Mouse (Mus musculus) intestine, embryonic 15.5 days (tissue): ENCODE measurements around the gene Tada2a. TPM values are rescaled to one million over a fixed set of nuclear protein-coding genes. Genes with fewer than 3 reads are reported as not detected.

Experiments used
- ATAC-seq: fragments of 200-750 bp; cut with Nextera tagmentation; 2 replicates; pipeline ENCODE4 v1.8.0; 2017; ENCODE audit warnings: moderate TSS enrichment, moderate library complexity
- H3K27ac ChIP-seq: fragments of 300-500 bp; sonication (generic); 2 replicates; pipeline ENCODE4 v1.5.1; 2015; ENCODE audit warnings: mild to moderate bottlenecking, inconsistent platforms
- H3K27me3 ChIP-seq: fragments of 300-500 bp; sonication (generic); replicated peaks from 2 replicates; pipeline ENCODE4 v1.6.1; 2015; ENCODE audit warnings: inconsistent platforms
- H3K36me3 ChIP-seq: fragments of 300-500 bp; sonication (generic); 2 replicates; pipeline ENCODE4 v1.6.1; 2015; ENCODE audit warnings: inconsistent platforms
- H3K4me1 ChIP-seq: fragments of 300-500 bp; sonication (generic); replicated peaks from 2 replicates; pipeline ENCODE4 v1.6.1; 2015; ENCODE audit warnings: inconsistent platforms
- H3K4me2 ChIP-seq: fragments of 300-500 bp; sonication (generic); replicated peaks from 2 replicates; pipeline ENCODE4 v1.6.1; 2015; ENCODE audit warnings: mild to moderate bottlenecking, inconsistent platforms
- H3K4me3 ChIP-seq: fragments of 300-500 bp; sonication (generic); replicated peaks from 2 replicates; pipeline ENCODE4 v1.5.1; 2015; ENCODE audit warnings: inconsistent platforms
- H3K9ac ChIP-seq: fragments of 300-500 bp; sonication (generic); 2 replicates; pipeline ENCODE4 v1.6.1; 2015; ENCODE audit warnings: inconsistent platforms
- H3K9me3 ChIP-seq: fragments of 300-500 bp; sonication (generic); 2 replicates; pipeline ENCODE4 v1.6.1; 2016; ENCODE audit warnings: inconsistent platforms
- WGBS: fragments of 180-500 bp; shearing (Covaris S2); methylation state at CpG from one replicate; pipeline ENCODE4 v1.1.7; 2015; 5-methylcytosine and 5-hydroxymethylcytosine counted together
- polyA plus RNA-seq: library from polyadenylated mRNA; unstranded; fragments of >200 nt; fragmentation: Nextera tagmentation; extraction: Ambion mirVana; gene quantifications from 2 replicates; pipeline ENCODE4 v1.2.1, GENCODE M21; 2015

Gene Tada2a
- polyA plus RNA-seq, 1 experiment from 2014 or later, result 25.9 TPM

DNA sequence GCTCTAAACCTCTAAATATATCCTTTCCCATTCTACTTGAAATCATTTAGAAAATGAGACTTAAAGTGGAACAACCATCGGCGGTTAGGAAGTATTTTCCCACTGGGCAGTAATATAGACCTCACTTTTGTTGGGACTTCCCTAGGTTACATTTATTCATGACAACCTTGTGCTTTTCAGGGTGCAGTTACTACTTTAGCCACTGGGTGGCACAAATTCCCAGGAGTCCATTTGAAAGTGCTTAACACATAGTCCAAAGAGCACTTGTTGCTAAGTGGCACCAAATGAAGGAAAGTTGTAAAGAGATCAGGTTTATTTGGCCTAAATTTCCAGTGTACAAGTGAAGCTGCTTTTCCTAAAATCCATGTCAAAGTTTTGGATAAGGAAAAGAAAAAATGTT, 12.4 kb upstream of the Tada2a start:
- no peaks in the 10 kb centered on the region for H3K9me3 ChIP-seq
- no peak for ATAC-seq
- H3K4me1 ChIP-seq, result no peaks in the 10 kb centered on the region
- no peaks in the 10 kb centered on the region for H3K27me3 ChIP-seq
- no peak overlapping the region for H3K4me2 ChIP-seq
- no peaks in the 10 kb centered on the region for H3K36me3 ChIP-seq
- no peak overlapping the region for H3K27ac ChIP-seq
- WGBS, result 58% methylated on average over 2 of the region's 2 CpGs
- H3K4me3 ChIP-seq, result no peak overlapping the region
- H3K9ac ChIP-seq, result no peak overlapping the region

- no peaks in the 10 kb centered on the region for H3K9me3 ChIP-seq
- no peaks in the 10 kb centered on the region for H3K36me3 ChIP-seq
- H3K4me2 ChIP-seq, result no peak overlapping the region
- ATAC-seq, result no peak
- H3K4me3 ChIP-seq, result no peak overlapping the region
- H3K27me3 ChIP-seq, result no peaks in the 10 kb centered on the region
- 83% methylated on average over 3 of the region's 3 CpGs for WGBS
- H3K9ac ChIP-seq, result no peak overlapping the region
- no peak overlapping the region for H3K27ac ChIP-seq
- H3K4me1 ChIP-seq, result no peaks in the 10 kb centered on the region
Observed at GRCm38 (mm10) chr11:84136453-84136852, 7.1 kb upstream of the Tada2a start.

DNA sequence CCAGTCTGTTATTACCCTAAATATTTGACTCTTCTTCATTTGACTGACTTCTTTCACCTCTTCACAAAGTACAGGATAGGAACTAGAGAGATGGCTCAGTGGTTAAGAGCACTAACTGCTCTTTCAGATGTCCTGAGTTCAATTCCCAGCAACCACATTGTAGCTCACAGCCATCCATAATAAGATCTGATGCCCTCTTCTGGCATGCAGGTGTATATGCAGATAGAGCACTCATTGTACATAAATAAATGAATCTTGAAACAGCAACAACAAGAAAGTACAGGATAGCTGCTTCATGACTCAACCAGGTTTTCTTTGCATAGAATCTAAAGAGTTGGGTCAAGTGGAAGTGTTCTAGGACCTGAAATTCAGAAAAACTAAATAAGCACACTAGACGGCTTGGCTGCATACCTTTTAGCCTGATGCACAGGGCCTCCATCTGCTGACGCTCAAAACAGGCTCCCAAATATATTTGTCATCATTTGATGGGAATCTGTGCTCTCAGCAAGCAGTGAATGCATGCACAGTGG, 5.0 kb upstream of the Tada2a start:
- no peak overlapping the region for H3K9ac ChIP-seq
- no peaks in the 10 kb centered on the region for H3K27me3 ChIP-seq
- 80% methylated on average over 2 of the region's 2 CpGs for WGBS
- peaks cover 4% of the 10 kb centered on the region for H3K4me1 ChIP-seq
- ATAC-seq, result no peak
- no peak overlapping the region for H3K4me3 ChIP-seq
- no peak overlapping the region for H3K4me2 ChIP-seq
- no peak overlapping the region for H3K27ac ChIP-seq
- no peaks in the 10 kb centered on the region for H3K36me3 ChIP-seq
- no peaks in the 10 kb centered on the region for H3K9me3 ChIP-seq

DNA sequence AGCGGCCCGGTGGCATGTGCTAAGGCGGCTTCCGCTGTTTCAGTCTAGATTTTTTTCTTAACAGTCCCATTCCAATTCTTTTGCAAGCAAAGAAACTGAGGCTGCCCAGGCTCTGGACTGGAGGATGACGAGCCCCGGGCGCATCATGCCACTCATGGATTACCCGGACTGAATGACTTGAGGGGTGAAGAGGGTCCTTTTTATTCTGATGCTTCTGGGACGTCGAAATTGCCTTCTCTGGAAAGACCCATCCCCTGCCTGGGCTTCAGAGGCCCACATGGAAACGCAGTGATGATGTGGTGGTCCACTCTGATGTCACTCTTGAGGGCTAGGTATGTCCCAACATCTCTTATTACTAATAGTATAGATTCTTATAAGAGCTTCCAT, 392 bp upstream of the Tada2a start:
- no peaks in the 10 kb centered on the region for H3K36me3 ChIP-seq
- H3K9ac ChIP-seq, result peak overlapping the region; percentile 85
- H3K4me2 ChIP-seq, result peak overlapping the region; percentile 87
- no peaks in the 10 kb centered on the region for H3K9me3 ChIP-seq
- 5% methylated on average over 11 of the region's 11 CpGs for WGBS
- H3K4me1 ChIP-seq, result peaks cover 4% of the 10 kb centered on the region
- ATAC-seq, result peak; percentile 24
- H3K4me3 ChIP-seq, result peak overlapping the region; percentile 90
- H3K27ac ChIP-seq, result no peak overlapping the region
- H3K27me3 ChIP-seq, result no peaks in the 10 kb centered on the region

DNA sequence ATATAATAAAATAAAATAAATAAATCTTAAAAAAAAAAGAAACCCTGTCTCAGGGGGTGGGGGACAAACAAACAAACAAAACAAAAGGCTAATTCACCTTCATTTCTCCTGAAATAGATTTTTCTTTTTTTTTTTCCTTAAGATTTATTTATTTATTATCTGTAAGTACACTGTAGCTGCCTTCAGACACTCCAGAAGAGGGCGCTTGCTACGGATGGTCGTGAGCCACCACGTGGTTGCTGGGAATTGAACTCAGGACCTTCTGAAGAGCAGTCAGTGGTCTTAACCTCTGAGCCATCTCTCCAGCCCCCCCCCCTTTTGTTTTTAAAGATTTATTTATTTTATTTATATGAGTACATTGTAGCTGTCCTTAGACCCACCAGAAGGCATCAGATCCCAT, 1.4 kb downstream of the Tada2a start:
- Histone ChIP-seq H3K9me3 (no peaks in the 10 kb centered on the region), H3K4me1 (peaks cover 4% of the 10 kb centered on the region), H3K36me3 (no peaks in the 10 kb centered on the region), H3K4me3 (no peak overlapping the region), H3K4me2 (no peak overlapping the region), H3K27ac (no peak overlapping the region), H3K9ac (no peak overlapping the region), H3K27me3 (no peaks in the 10 kb centered on the region)
- ATAC-seq, result no peak
- WGBS, result 84% methylated on average over 4 of the region's 4 CpGs

GRCm38 (mm10) chr11:84121051-84121956, 8.1 kb downstream of the Tada2a start:
- Histone ChIP-seq H3K36me3 (peaks cover 22% of the 10 kb centered on the region), H3K9me3 (no peaks in the 10 kb centered on the region), H3K4me2 (no peak overlapping the region), H3K27me3 (no peaks in the 10 kb centered on the region), H3K9ac (no peak overlapping the region), H3K4me1 (no peaks in the 10 kb centered on the region), H3K27ac (no peak overlapping the region; the same call in 1 of the 2 replicates), H3K4me3 (no peak overlapping the region)
- ATAC-seq, result no peak
- 74% methylated on average over 12 of the region's 12 CpGs for WGBS

- peaks cover 22% of the 10 kb centered on the region for H3K36me3 ChIP-seq
- no peaks in the 10 kb centered on the region for H3K27me3 ChIP-seq
- no peak overlapping the region for H3K27ac ChIP-seq
- H3K4me2 ChIP-seq, result no peak overlapping the region
- H3K9me3 ChIP-seq, result no peaks in the 10 kb centered on the region
- H3K4me1 ChIP-seq, result no peaks in the 10 kb centered on the region
- no peak overlapping the region for H3K9ac ChIP-seq
- WGBS, result 89% methylated on average over 4 of the region's 4 CpGs
- no peak overlapping the region for H3K4me3 ChIP-seq
- no peak for ATAC-seq
Observed at GRCm38 (mm10) chr11:84117431-84117830, 12.0 kb downstream of the Tada2a start.

DNA sequence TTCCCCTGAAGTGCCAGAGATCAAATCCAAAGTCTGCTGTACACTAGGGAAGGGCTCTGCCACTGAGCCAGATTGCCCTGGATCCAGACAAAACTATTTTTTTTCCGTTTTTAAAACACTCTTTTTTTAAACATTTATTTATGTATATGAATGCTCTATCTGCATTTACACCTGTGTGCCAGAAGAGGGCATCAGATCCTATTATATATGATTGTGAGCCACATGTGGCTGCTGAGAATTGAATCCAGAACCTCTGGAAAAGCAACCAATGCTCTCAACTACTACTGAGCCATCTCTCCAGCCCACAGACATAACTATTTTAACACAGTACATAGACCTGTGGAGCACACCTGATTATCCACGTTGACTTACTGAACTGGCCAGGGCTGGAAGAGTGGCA, 13.2 kb downstream of the Tada2a start:
- ATAC-seq, result no peak
- WGBS, result 68% methylated on average over 2 of the region's 2 CpGs
- H3K4me1 ChIP-seq, result no peaks in the 10 kb centered on the region
- no peak overlapping the region for H3K9ac ChIP-seq
- H3K36me3 ChIP-seq, result peaks cover 22% of the 10 kb centered on the region
- H3K4me2 ChIP-seq, result no peak overlapping the region
- H3K4me3 ChIP-seq, result no peak overlapping the region
- no peak overlapping the region for H3K27ac ChIP-seq
- no peaks in the 10 kb centered on the region for H3K9me3 ChIP-seq
- H3K27me3 ChIP-seq, result no peaks in the 10 kb centered on the region

DNA sequence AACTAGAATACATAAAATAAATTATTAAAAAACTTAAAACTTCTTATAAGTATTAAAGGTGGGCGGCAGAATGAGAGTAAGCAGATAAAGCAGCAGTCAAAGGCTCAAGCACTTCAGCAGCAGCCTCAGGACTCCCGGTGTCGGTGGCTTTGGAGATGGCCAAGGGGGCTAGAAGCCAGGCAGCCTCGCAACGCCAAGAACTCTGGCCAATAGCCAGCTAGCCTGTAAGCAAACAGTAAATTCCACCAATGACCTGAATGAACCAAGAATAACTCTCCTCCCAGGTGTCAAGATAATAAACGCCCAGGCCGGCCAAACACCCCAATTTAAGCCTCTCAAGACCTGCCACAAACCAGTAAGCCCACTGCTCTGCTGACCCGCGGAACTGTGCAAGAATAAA, 13.8 kb downstream of the Tada2a start:
- Histone ChIP-seq H3K9me3 (no peaks in the 10 kb centered on the region), H3K27ac (no peak overlapping the region), H3K36me3 (peaks cover 19% of the 10 kb centered on the region), H3K4me2 (no peak overlapping the region), H3K4me3 (no peak overlapping the region), H3K9ac (no peak overlapping the region), H3K27me3 (no peaks in the 10 kb centered on the region), H3K4me1 (no peaks in the 10 kb centered on the region)
- WGBS, result 76% methylated on average over 9 of the region's 9 CpGs
- ATAC-seq, result no peak

DNA sequence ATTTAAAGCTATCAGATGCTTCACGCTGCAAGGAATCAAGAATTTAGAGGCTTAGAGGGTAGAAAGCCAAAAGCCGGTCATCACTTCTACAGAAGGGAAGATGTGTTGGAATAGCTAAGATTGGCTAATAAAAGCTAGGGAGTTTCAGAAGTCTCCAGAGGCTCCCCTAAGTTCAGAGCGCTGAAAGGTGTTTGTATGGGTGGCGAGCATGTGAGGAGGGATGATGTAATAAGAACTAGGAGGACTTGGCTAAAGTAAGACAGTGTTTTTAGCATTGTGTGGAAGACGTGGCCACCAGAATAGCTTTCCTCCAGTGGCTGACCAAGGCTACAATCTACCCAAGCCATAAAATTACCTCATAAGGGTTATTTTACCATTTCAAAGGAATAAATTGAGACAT, 15.8 kb downstream of the Tada2a start:
- ATAC-seq, result no peak
- peaks cover 12% of the 10 kb centered on the region for H3K36me3 ChIP-seq
- no peak overlapping the region for H3K4me2 ChIP-seq
- H3K9me3 ChIP-seq, result no peaks in the 10 kb centered on the region
- H3K4me1 ChIP-seq, result no peaks in the 10 kb centered on the region
- no peak overlapping the region for H3K27ac ChIP-seq
- no peaks in the 10 kb centered on the region for H3K27me3 ChIP-seq
- no peak overlapping the region for H3K9ac ChIP-seq
- 91% methylated on average over 5 of the region's 5 CpGs for WGBS
- no peak overlapping the region for H3K4me3 ChIP-seq

DNA sequence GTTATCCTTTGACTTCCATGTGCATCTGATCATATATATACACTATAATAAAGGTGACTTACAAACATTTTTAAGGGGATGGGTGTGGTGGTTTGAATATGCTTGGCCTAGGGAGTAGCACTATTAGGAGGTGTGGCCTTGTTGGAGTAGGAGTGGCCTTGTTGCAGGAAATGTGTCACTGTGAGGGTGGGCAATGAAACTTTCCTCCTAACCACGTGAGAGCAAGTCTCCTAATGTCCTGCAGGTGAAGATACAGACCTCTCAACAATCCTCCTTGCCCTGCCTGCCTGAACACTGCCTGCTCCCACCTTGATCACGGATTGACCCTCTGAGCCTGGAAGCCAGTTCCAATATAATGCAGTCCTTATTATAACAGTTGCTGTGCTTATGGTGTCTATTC, 22.3 kb downstream of the Tada2a start:
- Histone ChIP-seq H3K4me1 (no peaks in the 10 kb centered on the region), H3K27ac (no peak overlapping the region), H3K4me2 (no peak overlapping the region), H3K27me3 (no peaks in the 10 kb centered on the region), H3K9me3 (no peaks in the 10 kb centered on the region), H3K36me3 (peaks cover 24% of the 10 kb centered on the region), H3K9ac (no peak overlapping the region), H3K4me3 (no peak overlapping the region)
- WGBS, result 60% methylated on average over 2 of the region's 2 CpGs
- ATAC-seq, result no peak

- Histone ChIP-seq H3K4me2 (no peak overlapping the region), H3K4me3 (no peak overlapping the region), H3K27ac (no peak overlapping the region), H3K36me3 (peaks cover 24% of the 10 kb centered on the region), H3K9ac (no peak overlapping the region), H3K9me3 (no peaks in the 10 kb centered on the region), H3K27me3 (no peaks in the 10 kb centered on the region), H3K4me1 (no peaks in the 10 kb centered on the region)
- WGBS, result 93% methylated on average over 6 of the region's 6 CpGs
- ATAC-seq, result no peak
Observed at GRCm38 (mm10) chr11:84104036-84104435, 25.4 kb downstream of the Tada2a start.

DNA sequence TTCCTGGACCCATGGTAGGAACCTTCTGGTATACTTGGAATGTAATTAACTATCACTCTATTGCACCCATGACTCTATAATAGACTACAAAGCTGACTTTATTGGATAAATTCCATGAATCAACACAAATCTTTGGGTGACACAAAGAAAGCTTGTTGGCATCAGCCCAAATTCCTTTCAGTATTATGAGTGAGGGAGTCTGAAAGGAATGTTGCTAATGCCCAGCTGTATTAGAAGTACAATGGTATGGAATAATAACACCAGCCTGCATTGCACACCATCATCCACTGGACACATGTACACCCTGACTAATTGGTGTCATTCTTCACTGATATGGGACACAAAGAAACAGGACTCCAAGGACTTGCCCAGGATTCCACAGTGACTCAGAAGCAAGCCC, 28.2 kb downstream of the Tada2a start:
- Histone ChIP-seq H3K27me3 (no peaks in the 10 kb centered on the region), H3K9ac (no peak overlapping the region), H3K4me1 (no peaks in the 10 kb centered on the region), H3K4me3 (no peak overlapping the region), H3K9me3 (no peaks in the 10 kb centered on the region), H3K36me3 (peaks cover 19% of the 10 kb centered on the region), H3K27ac (no peak overlapping the region), H3K4me2 (no peak overlapping the region)
- no peak for ATAC-seq
